Mouse (Mus musculus) stomach, embryonic 15.5 days (tissue): ENCODE measurements at regions not wholly inside any gene's neighbourhood (a gene's known extent, or its start where the extent isn't known, plus 50 kb on each side); places are given as distances from the start of the nearest gene placed in this dataset.

ENCODE experiments used
- ATAC-seq: fragments of 200-750 bp; cut with Nextera tagmentation; 2 replicates; pipeline ENCODE4 v1.8.0; 2017; ENCODE audit warnings: low read depth, moderate number of reproducible peaks, moderate TSS enrichment; ENCODE audit not compliant: insufficient read depth, low FRiP score
- H3K27ac ChIP-seq: fragments of 300-500 bp; sonication (generic); 2 replicates; pipeline ENCODE4 v1.5.1; 2015; ENCODE audit warnings: mild to moderate bottlenecking, inconsistent platforms
- H3K27me3 ChIP-seq: fragments of 300-500 bp; sonication (generic); replicated peaks from 2 replicates; pipeline ENCODE4 v1.6.1; 2015; ENCODE audit warnings: inconsistent platforms
- H3K36me3 ChIP-seq: fragments of 300-500 bp; sonication (generic); 2 replicates; pipeline ENCODE4 v1.6.1; 2015; ENCODE audit warnings: inconsistent platforms
- H3K4me1 ChIP-seq: fragments of 300-500 bp; sonication (generic); 2 replicates; pipeline ENCODE4 v1.6.1; 2015; ENCODE audit warnings: inconsistent platforms
- H3K4me2 ChIP-seq: fragments of 300-500 bp; sonication (generic); 2 replicates; pipeline ENCODE4 v1.6.1; 2015; ENCODE audit warnings: mild to moderate bottlenecking, inconsistent platforms
- H3K4me3 ChIP-seq: fragments of 300-500 bp; sonication (generic); replicated peaks from 2 replicates; pipeline ENCODE4 v1.5.1; 2015; ENCODE audit warnings: inconsistent platforms
- H3K9ac ChIP-seq: fragments of 300-500 bp; sonication (generic); 2 replicates; pipeline ENCODE4 v1.6.1; 2015; ENCODE audit warnings: inconsistent platforms
- H3K9me3 ChIP-seq: fragments of 300-500 bp; sonication (generic); 2 replicates; pipeline ENCODE4 v1.6.1; 2016; ENCODE audit warnings: inconsistent platforms
- WGBS: fragments of 180-500 bp; shearing (Covaris S2); methylation state at CpG from one replicate; pipeline ENCODE4 v1.1.7; 2015; 5-methylcytosine and 5-hydroxymethylcytosine counted together

DNA sequence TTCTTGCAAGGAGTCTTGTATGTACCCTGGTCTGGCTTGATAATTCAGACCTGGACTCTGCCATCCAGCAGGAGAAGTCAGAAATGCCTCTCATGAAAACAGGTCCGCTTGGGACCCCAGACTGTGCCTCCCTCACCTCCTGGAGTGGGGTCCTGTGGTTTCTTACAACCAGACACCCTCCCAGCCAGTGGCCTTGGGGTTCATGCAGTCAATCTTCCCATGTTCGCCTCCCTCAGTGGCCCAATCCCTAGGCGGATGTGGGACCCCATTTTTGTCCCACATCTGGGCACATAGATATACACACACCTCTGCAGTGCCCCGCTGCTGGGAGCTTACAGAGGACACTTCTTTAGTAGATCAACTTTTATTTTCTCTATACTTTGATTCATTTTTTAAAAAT lies 217.7 kb downstream of the Lrfn2 start:
- Histone ChIP-seq H3K27me3 (no peaks in the 10 kb centered on the region), H3K9me3 (no peaks in the 10 kb centered on the region), H3K4me3 (no peak overlapping the region), H3K27ac (no peak overlapping the region), H3K4me1 (0 out of 2 replicates have a peak, but pooled peaks cover 5% of the 10 kb centered on the region), H3K4me2 (no peak overlapping the region), H3K36me3 (no peaks in the 10 kb centered on the region), H3K9ac (no peak overlapping the region)
- ATAC-seq: no peak
- WGBS: 81% methylated on average over 4 of the region's 4 CpGs

DNA sequence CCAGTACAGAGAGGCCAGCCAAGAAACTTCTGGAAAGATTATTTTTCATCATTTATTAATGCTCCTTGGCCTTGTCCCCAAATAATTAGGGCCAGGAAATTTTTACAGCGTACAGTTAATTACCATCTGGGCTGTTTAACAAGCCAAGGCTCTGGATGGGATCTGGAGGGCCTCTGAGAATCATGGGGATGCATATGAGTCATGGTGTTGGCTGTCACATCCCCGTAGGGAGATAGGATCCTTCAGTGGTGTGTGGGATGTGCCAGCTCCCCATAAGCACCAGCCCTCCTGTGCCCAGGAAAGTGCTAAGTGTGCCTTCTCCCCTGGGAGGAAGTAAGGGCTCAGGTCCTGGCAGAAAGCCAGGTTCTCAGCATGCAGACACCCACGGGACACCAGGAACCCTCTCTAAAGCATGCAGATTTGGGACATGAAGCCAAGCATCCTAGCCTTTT lies 218.8 kb downstream of the Lrfn2 start:
- H3K27ac ChIP-seq: no peak overlapping the region
- 41% methylated on average over 3 of the region's 3 CpGs for WGBS
- no peak for ATAC-seq
- no peak overlapping the region for H3K9ac ChIP-seq
- H3K27me3 ChIP-seq: no peaks in the 10 kb centered on the region
- no peaks in the 10 kb centered on the region for H3K36me3 ChIP-seq
- H3K9me3 ChIP-seq: no peaks in the 10 kb centered on the region
- no peak overlapping the region for H3K4me3 ChIP-seq
- 0 out of 2 replicates have a peak, but pooled peaks cover 5% of the 10 kb centered on the region for H3K4me1 ChIP-seq
- no peak overlapping the region for H3K4me2 ChIP-seq

DNA sequence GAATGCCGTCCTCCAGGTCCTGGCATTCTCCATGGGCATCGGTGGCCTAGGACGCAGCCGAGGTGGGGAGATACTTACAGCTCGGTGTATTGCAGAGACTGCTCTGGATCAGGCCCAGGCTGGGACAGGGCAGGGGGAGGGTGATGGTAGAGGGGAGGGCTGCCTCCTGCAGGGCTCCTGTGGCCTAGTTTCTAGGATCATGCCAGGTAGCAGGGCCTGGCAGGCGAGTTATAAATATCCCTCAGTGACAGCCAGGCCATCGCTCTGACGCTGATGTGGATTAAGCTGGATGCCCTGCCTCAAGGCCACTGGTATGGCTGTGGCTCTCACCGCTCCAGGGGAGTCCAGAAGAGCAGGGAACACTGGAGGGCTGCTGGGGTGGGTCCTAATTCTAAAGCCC lies 221.8 kb downstream of the Lrfn2 start:
- Histone ChIP-seq H3K36me3 (no peaks in the 10 kb centered on the region), H3K4me2 (no peak overlapping the region), H3K9me3 (no peaks in the 10 kb centered on the region), H3K4me1 (0 out of 2 replicates have a peak, but pooled peaks cover 5% of the 10 kb centered on the region), H3K27ac (no peak overlapping the region), H3K27me3 (no peaks in the 10 kb centered on the region), H3K4me3 (no peak overlapping the region), H3K9ac (no peak overlapping the region)
- ATAC-seq: no peak; the same call in 1 of the 2 replicates
- WGBS: 78% methylated on average over 9 of the region's 9 CpGs

DNA sequence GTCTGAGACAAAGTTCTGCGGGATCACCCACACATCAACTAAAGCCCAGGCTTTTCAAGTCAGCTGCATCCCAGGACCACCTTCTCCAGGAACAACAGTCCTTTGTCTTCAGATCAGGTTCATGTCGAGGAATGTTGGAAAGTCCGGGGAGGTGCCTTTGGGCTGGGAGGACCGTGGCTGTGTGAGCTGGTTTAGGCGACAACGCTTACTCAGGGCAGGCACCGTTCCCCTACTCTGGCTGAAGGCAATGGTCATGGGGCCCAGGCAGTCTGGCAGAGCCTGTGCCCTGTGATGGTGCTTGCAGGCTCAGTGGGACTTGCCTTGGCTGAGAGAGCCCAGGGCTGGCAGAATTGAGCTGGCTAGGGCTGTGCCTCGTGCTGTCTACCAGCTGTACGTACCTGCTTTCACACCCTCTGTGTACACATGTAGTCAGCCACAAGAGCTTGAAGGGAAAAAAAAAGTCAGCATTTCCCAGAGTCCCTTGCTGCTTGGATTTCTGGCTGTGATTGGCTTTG lies 222.9 kb downstream of the Lrfn2 start:
- Histone ChIP-seq H3K36me3 (no peaks in the 10 kb centered on the region), H3K4me3 (no peak overlapping the region), H3K4me1 (0 out of 2 replicates have a peak, but pooled peaks cover 5% of the 10 kb centered on the region), H3K27ac (no peak overlapping the region), H3K9me3 (no peaks in the 10 kb centered on the region), H3K4me2 (no peak overlapping the region), H3K27me3 (no peaks in the 10 kb centered on the region), H3K9ac (no peak overlapping the region)
- no peak for ATAC-seq
- 71% methylated on average over 9 of the region's 9 CpGs for WGBS

DNA sequence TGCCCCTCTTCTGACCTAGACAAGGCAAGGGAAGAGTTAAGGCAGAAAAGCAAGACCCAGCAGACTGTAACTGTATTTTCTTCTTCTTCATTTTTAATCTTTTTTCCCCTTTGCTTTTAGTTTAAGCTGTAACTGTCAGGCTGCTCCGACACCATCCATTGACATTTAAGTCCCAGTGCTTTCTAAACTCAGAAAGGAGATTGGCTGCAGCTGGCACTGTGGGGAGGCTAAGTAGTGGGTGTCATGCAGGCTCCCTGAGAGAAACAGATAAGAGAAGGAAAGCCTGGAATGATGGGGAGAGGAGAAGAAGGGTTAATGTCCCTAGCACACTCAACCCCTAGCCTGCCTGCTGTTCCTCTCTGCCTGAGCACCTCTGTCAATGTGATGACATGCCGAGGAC lies 225.4 kb downstream of the Lrfn2 start:
- Histone ChIP-seq H3K27me3 (no peaks in the 10 kb centered on the region), H3K36me3 (no peaks in the 10 kb centered on the region), H3K9ac (no peak overlapping the region), H3K4me1 (no peaks in the 10 kb centered on the region), H3K9me3 (no peaks in the 10 kb centered on the region), H3K4me3 (no peak overlapping the region), H3K27ac (no peak overlapping the region), H3K4me2 (no peak overlapping the region)
- ATAC-seq: no peak
- 48% methylated on average over 2 of the region's 2 CpGs for WGBS

DNA sequence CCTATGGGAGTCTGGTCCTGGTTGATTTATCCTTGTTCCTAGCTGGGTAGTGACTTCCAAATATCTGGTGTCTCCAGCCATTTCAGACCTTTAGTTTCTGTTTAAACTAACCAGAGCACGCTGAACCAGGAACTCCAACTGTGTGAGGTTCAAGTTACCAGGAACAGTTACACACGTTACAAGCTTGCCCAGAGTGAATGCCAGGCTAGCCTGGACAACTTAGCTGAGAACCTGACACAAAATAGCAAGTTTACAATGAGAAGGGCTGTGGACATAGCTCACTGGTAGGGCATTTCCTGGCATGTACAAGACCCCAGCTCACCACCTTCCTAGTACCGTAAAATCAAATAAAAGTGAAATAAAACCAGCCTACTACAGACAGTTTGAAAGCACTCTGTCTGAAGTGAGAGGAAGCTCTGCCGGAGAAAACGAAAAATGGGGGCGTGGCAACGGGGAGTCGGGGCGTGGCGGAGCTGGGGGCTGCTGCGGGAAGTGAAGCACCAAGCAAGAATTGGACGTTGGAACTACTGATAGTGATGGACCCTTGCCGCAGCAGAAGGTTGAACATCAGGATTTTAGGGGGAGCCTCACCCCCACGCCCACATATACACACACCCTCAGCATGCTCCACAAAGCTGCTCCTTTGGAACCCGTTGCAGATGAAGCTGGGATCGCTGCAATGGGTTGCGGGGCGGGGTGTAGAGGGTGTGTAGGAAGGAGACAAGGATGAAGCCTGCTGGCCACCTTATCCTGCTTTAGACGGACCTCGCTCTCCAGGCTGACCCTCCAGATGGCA lies 239.3 kb downstream of the Lrfn2 start:
- Histone ChIP-seq H3K27me3 (0 out of 2 replicates have a peak, but pooled peaks cover 13% of the 10 kb centered on the region), H3K9me3 (no peaks in the 10 kb centered on the region), H3K36me3 (no peaks in the 10 kb centered on the region), H3K27ac (no peak overlapping the region), H3K4me2 (peak overlapping the region; percentile 80), H3K9ac (0 out of 2 replicates have a peak overlapping the region, but pooled peaks have one; percentile 16), H3K4me3 (peak overlapping the region; percentile 38), H3K4me1 (0 out of 2 replicates have a peak, but pooled peaks cover 3% of the 10 kb centered on the region)
- peak; percentile 35; the same call in 1 of the 2 replicates for ATAC-seq
- 4% methylated on average over 20 of the region's 20 CpGs for whole genome bisulfite sequencing

DNA sequence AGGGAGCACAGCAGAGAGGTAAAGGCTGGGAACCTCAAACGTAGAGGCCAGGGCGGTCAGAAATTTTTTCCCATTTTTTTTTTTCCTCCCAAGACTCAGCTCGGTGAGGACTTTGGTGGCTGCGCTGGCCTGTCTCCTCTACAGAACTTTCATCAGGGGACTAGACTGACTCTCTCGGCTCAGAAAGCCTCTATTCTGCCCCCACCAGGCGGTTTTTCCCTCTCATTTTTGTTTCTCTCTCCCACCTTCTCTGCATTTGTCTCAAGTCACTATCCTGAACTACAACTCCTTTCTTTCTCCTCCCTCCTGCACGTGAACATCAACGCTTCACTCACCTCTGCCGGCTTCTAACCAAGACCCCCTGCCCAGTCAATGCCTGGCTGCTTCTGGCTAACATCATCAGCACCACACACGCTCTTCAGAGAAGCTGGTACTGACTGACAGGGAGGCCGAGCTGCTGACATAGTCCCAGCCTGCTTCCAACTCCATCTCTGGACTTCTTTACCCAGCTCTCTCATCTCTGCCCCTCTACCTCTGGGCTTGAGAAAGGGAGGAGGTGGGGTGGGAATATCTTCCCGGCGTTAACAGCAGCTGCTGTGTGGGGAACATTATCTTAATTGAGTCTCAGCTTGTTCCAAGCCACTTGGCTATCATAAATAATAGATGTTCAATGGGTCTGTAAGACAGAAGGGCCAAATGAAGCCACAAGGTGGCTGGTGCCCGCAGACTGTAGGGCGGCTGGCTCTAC lies 240.0 kb downstream of the Lrfn2 start:
- Histone ChIP-seq H3K27ac (no peak overlapping the region), H3K9ac (0 out of 2 replicates have a peak overlapping the region, but pooled peaks have one; percentile 16), H3K9me3 (no peaks in the 10 kb centered on the region), H3K4me3 (peak overlapping the region; percentile 38), H3K36me3 (no peaks in the 10 kb centered on the region), H3K4me2 (peak overlapping the region; percentile 80), H3K4me1 (0 out of 2 replicates have a peak, but pooled peaks cover 3% of the 10 kb centered on the region), H3K27me3 (0 out of 2 replicates have a peak, but pooled peaks cover 13% of the 10 kb centered on the region)
- WGBS: 13% methylated on average over 15 of the region's 15 CpGs
- no peak for ATAC-seq

DNA sequence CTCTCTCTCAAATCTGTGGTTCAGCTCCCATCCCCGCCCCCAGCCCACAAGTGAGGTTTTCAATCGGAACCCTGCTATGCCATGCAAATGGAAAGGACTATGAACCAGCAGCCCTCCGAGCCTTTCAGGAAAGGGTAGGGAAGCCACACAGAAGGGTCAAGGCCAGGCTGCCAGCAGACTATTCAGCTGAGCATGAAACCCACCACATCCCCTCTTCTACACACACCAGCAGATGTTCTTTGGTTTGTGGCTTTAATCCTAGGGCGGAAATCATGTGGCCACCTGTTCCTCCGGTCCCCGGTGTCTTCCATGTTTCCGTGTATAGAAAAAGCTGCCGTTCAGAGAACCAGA lies 240.6 kb downstream of the Lrfn2 start:
- H3K27ac ChIP-seq: no peak overlapping the region
- ATAC-seq: no peak
- H3K27me3 ChIP-seq: 0 out of 2 replicates have a peak, but pooled peaks cover 13% of the 10 kb centered on the region
- WGBS: 64% methylated on average over 8 of the region's 8 CpGs
- H3K4me3 ChIP-seq: no peak overlapping the region
- H3K4me1 ChIP-seq: 0 out of 2 replicates have a peak, but pooled peaks cover 3% of the 10 kb centered on the region
- H3K9ac ChIP-seq: no peak overlapping the region
- no peaks in the 10 kb centered on the region for H3K9me3 ChIP-seq
- no peaks in the 10 kb centered on the region for H3K36me3 ChIP-seq
- no peak overlapping the region for H3K4me2 ChIP-seq

DNA sequence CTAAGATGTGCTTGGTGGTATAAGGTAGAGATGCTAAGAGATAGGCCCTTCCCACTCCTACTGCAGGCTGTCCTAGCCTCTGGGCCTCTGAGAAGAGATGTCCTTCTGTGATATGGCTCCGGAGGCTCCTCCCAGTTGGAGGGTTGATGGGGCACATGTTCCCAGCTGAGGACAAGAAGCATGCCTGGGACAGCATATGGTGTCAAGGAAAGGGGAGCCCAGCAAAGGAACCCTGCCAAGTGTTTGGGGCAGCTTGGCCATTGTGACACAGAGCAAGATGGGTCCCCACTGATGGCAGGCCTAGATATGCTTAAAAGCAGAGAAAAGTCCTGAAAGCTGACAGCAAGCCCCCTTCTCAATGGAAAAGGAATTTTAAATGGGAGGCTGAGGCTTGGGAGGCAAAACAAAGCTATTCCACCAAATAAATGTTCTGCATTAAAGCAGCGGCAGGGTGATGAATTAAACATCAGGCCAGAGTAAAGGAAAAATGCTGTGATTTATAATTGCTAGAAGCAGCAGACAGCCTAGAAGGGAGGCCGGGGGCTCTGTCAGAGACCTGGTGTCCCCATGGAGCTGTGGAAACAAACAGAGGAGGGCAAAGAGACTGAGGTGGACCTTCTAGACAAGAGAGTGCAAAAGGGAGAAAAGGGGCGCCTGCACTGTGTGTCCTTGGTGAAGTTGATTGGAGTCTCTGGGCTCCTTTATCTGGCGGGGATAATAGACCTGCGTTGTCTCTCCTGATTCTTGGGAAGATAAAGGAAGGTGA lies 246.0 kb downstream of the Lrfn2 start:
- H3K36me3 ChIP-seq: no peaks in the 10 kb centered on the region
- ATAC-seq: no peak
- 0 out of 2 replicates have a peak, but pooled peaks cover 4% of the 10 kb centered on the region for H3K27me3 ChIP-seq
- H3K9ac ChIP-seq: no peak overlapping the region
- no peak overlapping the region for H3K4me3 ChIP-seq
- H3K4me2 ChIP-seq: no peak overlapping the region
- no peaks in the 10 kb centered on the region for H3K9me3 ChIP-seq
- 63% methylated on average over 6 of the region's 6 CpGs for WGBS
- H3K27ac ChIP-seq: no peak overlapping the region; the same call in 1 of the 2 replicates
- H3K4me1 ChIP-seq: no peaks in the 10 kb centered on the region

DNA sequence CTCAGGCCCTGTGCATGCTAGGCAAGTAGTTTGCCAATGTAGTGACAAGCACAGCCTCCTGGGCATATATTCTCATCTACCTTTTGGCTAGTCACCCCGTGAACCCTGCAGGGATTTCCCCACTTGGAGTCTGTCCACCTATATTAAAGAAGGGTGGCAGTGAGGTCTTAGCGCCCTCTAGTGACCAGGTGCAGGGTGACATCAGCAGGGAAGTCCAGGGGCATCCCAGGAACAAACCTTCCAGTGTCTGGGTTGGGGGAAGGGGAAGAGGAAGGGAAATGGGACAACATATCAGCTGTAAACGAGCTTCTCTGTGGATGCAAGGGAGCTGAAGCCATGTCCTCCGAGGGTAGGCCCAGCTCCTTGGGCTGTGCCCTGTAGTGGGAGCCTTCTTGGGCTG lies 245.7 kb upstream of the Mocs1 start:
- Histone ChIP-seq H3K4me3 (no peak overlapping the region), H3K9me3 (no peaks in the 10 kb centered on the region), H3K4me1 (no peaks in the 10 kb centered on the region), H3K9ac (no peak overlapping the region), H3K27ac (no peak overlapping the region), H3K36me3 (no peaks in the 10 kb centered on the region), H3K27me3 (no peaks in the 10 kb centered on the region), H3K4me2 (no peak overlapping the region)
- 3% methylated on average over 4 of the region's 4 CpGs for WGBS
- ATAC-seq: no peak

DNA sequence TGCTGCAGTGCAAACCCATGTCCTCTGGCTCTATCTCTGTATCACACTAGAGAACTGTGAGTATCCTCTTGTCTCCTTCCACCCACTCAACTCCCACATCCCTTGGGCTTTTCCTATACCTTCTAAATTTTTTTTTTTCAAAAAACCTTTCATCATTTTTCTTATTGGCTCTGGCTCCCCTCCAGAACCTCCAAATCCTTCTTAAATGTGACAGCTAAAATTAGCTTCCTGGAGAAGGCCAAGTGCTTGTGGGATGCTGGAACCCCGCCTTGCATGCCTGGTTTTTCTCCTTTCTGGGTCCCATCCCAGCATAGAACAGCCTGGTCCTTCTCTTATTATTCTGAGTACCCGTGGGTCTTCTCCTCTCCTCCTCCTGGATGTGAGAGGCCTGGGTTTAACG lies 244.2 kb upstream of the Mocs1 start:
- WGBS: 54% methylated on average over 3 of the region's 3 CpGs
- H3K4me2 ChIP-seq: no peak overlapping the region
- H3K4me1 ChIP-seq: no peaks in the 10 kb centered on the region
- no peaks in the 10 kb centered on the region for H3K36me3 ChIP-seq
- no peak overlapping the region for H3K9ac ChIP-seq
- no peak overlapping the region for H3K27ac ChIP-seq
- H3K27me3 ChIP-seq: no peaks in the 10 kb centered on the region
- H3K9me3 ChIP-seq: no peaks in the 10 kb centered on the region
- no peak overlapping the region for H3K4me3 ChIP-seq
- ATAC-seq: no peak
